Mouse (Mus musculus): ENCODE data around the gene Ugt1a8. TPM values are rescaled to one million over a fixed set of nuclear protein-coding genes. Genes with fewer than 3 reads are reported as not detected.
"Not testable (repeated sequence)": the region's sequence is repeated elsewhere in the genome, so short reads cannot be mapped to it uniquely, and the experiment has no call there.

The Ugt1a8 gene
- polyA plus RNA-seq, 1 experiment from 2014 or later: 0.05 TPM

DNA sequence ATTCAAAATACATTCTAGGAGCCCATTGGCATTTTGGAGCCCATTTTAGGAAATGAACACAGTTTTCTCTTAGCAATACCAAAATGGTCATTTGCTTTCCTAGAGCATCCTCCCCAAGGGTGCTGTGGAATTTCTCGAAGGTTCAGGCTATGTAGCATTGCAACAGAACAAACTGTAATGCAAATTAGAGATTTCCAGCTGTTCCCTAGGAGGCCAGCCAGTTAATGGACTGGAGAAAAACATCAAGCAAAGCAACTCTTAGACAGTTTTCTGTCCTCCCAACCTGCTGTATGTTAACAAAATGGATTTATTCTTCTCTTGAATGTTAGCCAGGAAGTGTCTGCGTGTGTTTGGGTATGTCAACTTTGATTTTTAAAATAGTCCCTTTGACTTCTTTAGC, 49.0 kb downstream of the Ugt1a8 start:
- WGBS: 50% methylated on average over 2 of the region's 2 CpGs
- peak; percentile 37 for DNase-seq (ENCODE audit: low spot score)
- no peak for ATAC-seq (replicated peaks; ENCODE audit: low FRiP score, low read depth)

DNA sequence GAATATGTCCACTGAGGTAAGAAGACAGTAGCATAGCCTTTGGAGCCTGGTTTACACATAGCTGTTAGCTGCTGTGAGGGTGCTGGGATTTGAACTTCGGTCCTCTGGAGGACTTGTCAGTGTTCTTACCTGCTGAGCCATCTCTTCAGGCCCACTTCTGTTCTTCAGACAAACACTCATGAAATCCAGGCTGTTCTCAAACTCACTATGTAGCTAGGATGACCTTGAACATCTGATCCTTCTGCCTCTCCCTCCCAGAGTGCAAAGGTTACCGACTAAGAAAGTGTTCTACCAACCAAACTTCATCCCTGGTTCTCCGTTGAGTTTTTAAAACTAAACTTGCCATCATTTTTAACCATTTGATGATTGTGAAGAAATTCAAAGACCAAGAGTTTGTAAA, 49.7 kb downstream of the Ugt1a8 start:
- no peak overlapping the region for H3K4me2 ChIP-seq (ENCODE audit: low read length)
- H3K27ac ChIP-seq: no peak overlapping the region
- peaks cover 11% of the 10 kb centered on the region for H3K4me1 ChIP-seq (replicated peaks; ENCODE audit: insufficient read depth, low read length)
- no peak for TF ChIP-seq CTCF (IDR thresholded peaks at IDR 0.05; ENCODE audit: low read depth)
- no peak for DNase-seq (ENCODE audit: low spot score)
- no peak overlapping the region for H3K4me3 ChIP-seq (replicated peaks; ENCODE audit: low read depth, low read length)
- no peaks in the 10 kb centered on the region for H3K27me3 ChIP-seq (ENCODE audit: insufficient read depth, low read length)
- ATAC-seq (replicated peaks; ENCODE audit: low FRiP score, low read depth): no peak
- H3K36me3 ChIP-seq (ENCODE audit: insufficient read depth, low read length): no peaks in the 10 kb centered on the region
- no peaks in the 10 kb centered on the region for H3K9me3 ChIP-seq (replicated peaks; ENCODE audit: low read length)
- no peak overlapping the region for H3K9ac ChIP-seq (ENCODE audit: low read depth, low read length)
- 67% methylated on average over 3 of the region's 3 CpGs for WGBS

More for the DNA sequence above, 49.0 kb downstream of the Ugt1a8 start:
- Histone ChIP-seq H3K9ac (ENCODE audit: low read depth, low read length) (no peak overlapping the region), H3K4me1 (replicated peaks; ENCODE audit: insufficient read depth, low read length) (peaks cover 11% of the 10 kb centered on the region), H3K4me2 (ENCODE audit: low read length) (no peak overlapping the region), H3K4me3 (replicated peaks; ENCODE audit: low read depth, low read length) (no peak overlapping the region), H3K9me3 (replicated peaks; ENCODE audit: low read length) (no peaks in the 10 kb centered on the region), H3K36me3 (ENCODE audit: insufficient read depth, low read length) (no peaks in the 10 kb centered on the region), H3K27me3 (ENCODE audit: insufficient read depth, low read length) (no peaks in the 10 kb centered on the region), H3K27ac (0 out of 2 replicates have a peak overlapping the region, but pooled peaks have one; percentile 25)
- no peak for TF ChIP-seq CTCF (IDR thresholded peaks at IDR 0.05; ENCODE audit: low read depth)

DNA sequence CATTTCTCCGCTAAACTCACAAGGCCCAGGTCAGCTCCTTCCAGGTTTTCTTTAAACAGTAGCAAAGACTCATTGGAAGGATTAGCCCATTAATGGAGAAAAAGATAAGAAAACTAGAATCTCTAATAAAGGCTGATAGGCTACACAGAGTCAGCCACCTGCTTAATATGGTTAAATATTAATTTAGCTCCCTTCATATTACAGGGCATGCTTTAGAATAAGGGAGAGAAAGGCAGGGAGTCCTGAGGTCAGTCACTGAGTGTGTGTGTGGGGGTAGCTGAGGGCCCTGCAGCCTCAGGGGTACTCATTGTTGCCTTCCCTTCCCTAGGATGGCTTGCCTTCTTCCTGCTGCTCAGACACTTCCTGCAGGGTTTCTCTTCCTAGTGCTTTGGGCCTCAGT, 50.5 kb downstream of the Ugt1a8 start:
- Histone ChIP-seq H3K4me2 (ENCODE audit: low read length) (no peak overlapping the region), H3K36me3 (ENCODE audit: insufficient read depth, low read length) (no peaks in the 10 kb centered on the region), H3K4me3 (replicated peaks; ENCODE audit: low read depth, low read length) (no peak overlapping the region), H3K9ac (ENCODE audit: low read depth, low read length) (no peak overlapping the region), H3K27ac (no peak overlapping the region), H3K9me3 (replicated peaks; ENCODE audit: low read length) (no peaks in the 10 kb centered on the region), H3K4me1 (replicated peaks; ENCODE audit: insufficient read depth, low read length) (peaks cover 11% of the 10 kb centered on the region), H3K27me3 (ENCODE audit: insufficient read depth, low read length) (no peaks in the 10 kb centered on the region)
- no peak for TF ChIP-seq CTCF (IDR thresholded peaks at IDR 0.05; ENCODE audit: low read depth)
- 74% methylated on average over 1 of the region's 1 CpGs for WGBS
- ATAC-seq (replicated peaks; ENCODE audit: low FRiP score, low read depth) (no peak), DNase-seq (ENCODE audit: low spot score) (no peak)

DNA sequence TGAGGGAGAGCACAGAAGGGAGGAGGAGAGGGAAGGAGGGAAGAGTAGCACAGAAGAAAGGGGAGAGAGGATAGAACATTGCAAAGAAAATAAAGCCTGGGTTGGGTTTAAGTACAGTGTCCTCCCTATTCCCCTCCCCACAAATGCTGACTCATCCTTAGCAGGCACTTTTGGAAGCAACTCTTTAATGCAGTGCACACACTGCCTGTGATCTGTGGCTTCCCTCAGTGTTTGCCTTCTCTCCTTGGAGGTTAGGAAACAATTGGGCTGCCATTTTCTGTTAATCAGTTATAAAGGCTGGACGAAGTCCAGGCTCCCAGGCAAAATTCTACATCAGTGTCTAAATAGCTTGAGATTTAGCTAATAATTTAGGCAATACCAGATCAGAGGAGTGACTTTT, 52.9 kb downstream of the Ugt1a8 start:
- not testable (repeated sequence) for H3K4me3 ChIP-seq (replicated peaks; ENCODE audit: low read depth, low read length); H3K36me3 ChIP-seq (ENCODE audit: insufficient read depth, low read length); H3K27me3 ChIP-seq (ENCODE audit: insufficient read depth, low read length); H3K9me3 ChIP-seq (replicated peaks; ENCODE audit: low read length); DNase-seq (ENCODE audit: low spot score); H3K4me2 ChIP-seq (ENCODE audit: low read length); H3K27ac ChIP-seq; H3K4me1 ChIP-seq (replicated peaks; ENCODE audit: insufficient read depth, low read length); H3K9ac ChIP-seq (ENCODE audit: low read depth, low read length)
- WGBS: 43% methylated on average over 1 of the region's 1 CpGs
- ATAC-seq (replicated peaks; ENCODE audit: low FRiP score, low read depth): peak; percentile 64

DNA sequence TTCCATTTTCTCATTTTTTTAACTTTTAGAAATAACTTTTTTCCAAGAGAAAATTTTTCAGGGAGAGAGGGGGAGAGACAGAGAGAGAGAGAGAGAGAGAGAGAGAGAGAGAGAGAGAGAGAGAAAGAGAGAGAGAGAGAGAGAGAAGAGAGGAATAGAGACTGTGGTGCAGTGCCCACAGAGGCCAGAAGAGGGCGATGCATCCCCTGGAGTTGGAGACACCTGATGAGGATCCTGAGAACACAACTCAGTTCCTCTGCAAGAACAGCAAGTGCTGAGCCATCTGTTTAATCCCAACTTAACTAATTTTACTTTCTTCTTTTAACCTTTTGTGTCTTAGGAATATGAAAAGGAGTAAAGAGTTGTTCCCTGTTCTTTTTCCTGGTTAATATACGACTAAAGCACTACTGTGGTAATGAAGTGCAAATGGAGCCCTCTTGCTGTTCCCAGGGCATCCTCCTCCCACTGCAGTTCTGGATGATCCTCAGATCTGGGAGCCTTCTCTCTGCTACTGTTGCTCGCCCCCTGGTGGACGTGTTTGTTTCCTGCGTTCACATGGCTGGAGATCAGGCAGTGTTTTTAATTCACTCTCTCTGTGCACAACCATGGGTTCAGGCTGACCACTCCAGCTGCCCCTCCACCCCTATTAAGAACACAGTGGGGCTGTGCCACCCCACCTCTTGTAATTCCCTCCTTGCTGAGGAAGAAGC, 56.5 kb downstream of the Ugt1a8 start:
- ATAC-seq (replicated peaks; ENCODE audit: low FRiP score, low read depth): peak; percentile 75
- H3K9me3 ChIP-seq (replicated peaks; ENCODE audit: low read length); H3K27ac ChIP-seq; H3K36me3 ChIP-seq (ENCODE audit: insufficient read depth, low read length); H3K4me2 ChIP-seq (ENCODE audit: low read length); H3K27me3 ChIP-seq (ENCODE audit: insufficient read depth, low read length); DNase-seq (ENCODE audit: low spot score); H3K9ac ChIP-seq (ENCODE audit: low read depth, low read length); H3K4me1 ChIP-seq (replicated peaks; ENCODE audit: insufficient read depth, low read length); H3K4me3 ChIP-seq (replicated peaks; ENCODE audit: low read depth, low read length): not testable (repeated sequence)
- WGBS: 1% methylated on average over 5 of the region's 5 CpGs
- peak; percentile 61 for TF ChIP-seq CTCF (IDR thresholded peaks at IDR 0.05; ENCODE audit: low read depth)

DNA sequence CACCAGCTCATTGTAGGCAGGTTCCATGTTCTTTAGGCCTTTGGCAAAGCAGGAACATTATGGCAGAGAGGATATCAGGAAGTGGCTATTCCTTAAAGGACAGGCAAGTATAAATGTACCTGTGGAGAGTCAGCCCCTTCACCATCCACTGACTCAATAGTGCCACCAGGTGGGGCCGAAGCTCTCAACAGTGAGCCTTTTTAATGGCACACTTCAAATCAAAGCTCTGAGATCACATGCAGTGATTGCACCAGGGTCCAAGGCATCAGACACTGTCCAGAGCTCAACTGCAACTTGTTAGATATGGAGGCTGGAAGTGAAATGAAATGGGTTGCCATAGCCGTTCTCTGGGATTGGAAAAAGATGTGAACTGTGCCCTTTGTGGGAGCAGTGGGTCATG, 57.7 kb downstream of the Ugt1a8 start:
- H3K27me3 ChIP-seq (ENCODE audit: insufficient read depth, low read length); H3K4me1 ChIP-seq (replicated peaks; ENCODE audit: insufficient read depth, low read length); H3K27ac ChIP-seq; H3K4me2 ChIP-seq (ENCODE audit: low read length); DNase-seq (ENCODE audit: low spot score); H3K9ac ChIP-seq (ENCODE audit: low read depth, low read length); ATAC-seq (replicated peaks; ENCODE audit: low FRiP score, low read depth); H3K4me3 ChIP-seq (replicated peaks; ENCODE audit: low read depth, low read length); H3K9me3 ChIP-seq (replicated peaks; ENCODE audit: low read length); H3K36me3 ChIP-seq (ENCODE audit: insufficient read depth, low read length): not testable (repeated sequence)
- 63% methylated on average over 2 of the region's 2 CpGs for WGBS
- peak; percentile 59 for TF ChIP-seq CTCF (IDR thresholded peaks at IDR 0.05; ENCODE audit: low read depth)

DNA sequence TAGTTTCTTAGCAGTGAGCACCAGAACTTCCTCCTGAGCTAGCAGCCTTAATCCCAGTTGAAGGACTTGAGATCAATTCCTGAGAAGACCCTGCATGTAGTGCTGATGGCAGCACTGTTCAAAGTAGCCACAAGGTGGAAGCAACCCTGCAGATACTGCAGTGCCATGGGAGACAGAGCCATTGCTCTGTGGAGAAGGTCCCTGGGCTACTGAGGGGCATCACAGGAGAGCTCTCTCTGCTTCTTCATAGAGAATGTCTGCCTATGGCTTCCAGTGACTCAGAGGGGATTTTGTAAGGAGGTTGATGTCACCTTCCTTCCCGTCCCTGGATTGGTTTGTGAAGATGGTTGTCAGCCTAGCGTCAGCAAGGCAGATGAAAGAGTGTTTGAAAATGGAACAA, 62.5 kb downstream of the Ugt1a8 start:
- H3K4me3 ChIP-seq (replicated peaks; ENCODE audit: low read depth, low read length); ATAC-seq (replicated peaks; ENCODE audit: low FRiP score, low read depth); H3K9ac ChIP-seq (ENCODE audit: low read depth, low read length); H3K4me2 ChIP-seq (ENCODE audit: low read length); H3K27me3 ChIP-seq (ENCODE audit: insufficient read depth, low read length); H3K4me1 ChIP-seq (replicated peaks; ENCODE audit: insufficient read depth, low read length); H3K27ac ChIP-seq; H3K9me3 ChIP-seq (replicated peaks; ENCODE audit: low read length); H3K36me3 ChIP-seq (ENCODE audit: insufficient read depth, low read length): not testable (repeated sequence)
- peak; percentile 41 for DNase-seq (ENCODE audit: low spot score)
- peak; percentile 70 for TF ChIP-seq CTCF (IDR thresholded peaks at IDR 0.05; ENCODE audit: low read depth)
- 76% methylated on average over 2 of the region's 2 CpGs for WGBS
